Mouse (Mus musculus): Measurements from ENCODE around the gene Ank.

The Ank gene

GRCm38 (mm10) chr15:27496596-27497299, 30.3 kb downstream of the Ank start:
- DNase-seq (ENCODE audit: low read depth, low spot score): no peak

- DNase-seq (ENCODE audit: low read depth, low spot score): no peak
These were observed 31.0 kb downstream of the Ank start for GRCm38 (mm10) chr15:27497300-27497997.

GRCm38 (mm10) chr15:27498078-27498477, 31.6 kb downstream of the Ank start:
- no peak for DNase-seq (ENCODE audit: low read depth, low spot score)

- DNase-seq (ENCODE audit: low read depth, low spot score): no peak
These were observed 33.9 kb downstream of the Ank start for GRCm38 (mm10) chr15:27500390-27500789.

- no peak for DNase-seq (ENCODE audit: low read depth, low spot score)
These were observed 35.9 kb downstream of the Ank start for GRCm38 (mm10) chr15:27502338-27502737.

GRCm38 (mm10) chr15:27503221-27503620, 36.7 kb downstream of the Ank start:
- no peak for DNase-seq (ENCODE audit: low read depth, low spot score)

GRCm38 (mm10) chr15:27503801-27504730, 37.6 kb downstream of the Ank start:
- no peak for DNase-seq (ENCODE audit: low read depth, low spot score)

- no peak for DNase-seq (ENCODE audit: low read depth, low spot score)
These were observed 39.8 kb downstream of the Ank start for GRCm38 (mm10) chr15:27506127-27506886.

- DNase-seq (ENCODE audit: low read depth, low spot score): no peak
These were observed 40.6 kb downstream of the Ank start for GRCm38 (mm10) chr15:27506893-27507596.

GRCm38 (mm10) chr15:27508169-27508568, 41.7 kb downstream of the Ank start:
- no peak for DNase-seq (ENCODE audit: low read depth, low spot score)

GRCm38 (mm10) chr15:27508982-27509381, 42.5 kb downstream of the Ank start:
- no peak for DNase-seq (ENCODE audit: low read depth, low spot score)

- DNase-seq (ENCODE audit: low read depth, low spot score): no peak
These were observed 50.5 kb downstream of the Ank start for GRCm38 (mm10) chr15:27516927-27517326.

- DNase-seq (ENCODE audit: low read depth, low spot score): no peak
These were observed 51.5 kb downstream of the Ank start for GRCm38 (mm10) chr15:27518026-27518425.

- no peak for DNase-seq (ENCODE audit: low read depth, low spot score)
These were observed 53.4 kb downstream of the Ank start for GRCm38 (mm10) chr15:27519857-27520256.

- DNase-seq (ENCODE audit: low read depth, low spot score): no peak
These were observed 58.9 kb downstream of the Ank start for GRCm38 (mm10) chr15:27525233-27526005.

GRCm38 (mm10) chr15:27528896-27529295, 62.4 kb downstream of the Ank start:
- DNase-seq (ENCODE audit: low read depth, low spot score): no peak

- no peak for DNase-seq (ENCODE audit: low read depth, low spot score)
These were observed 63.5 kb downstream of the Ank start for GRCm38 (mm10) chr15:27530023-27530422.

GRCm38 (mm10) chr15:27533036-27533435, 66.6 kb downstream of the Ank start:
- no peak for DNase-seq (ENCODE audit: low read depth, low spot score)

GRCm38 (mm10) chr15:27535681-27536080, 69.2 kb downstream of the Ank start:
- DNase-seq (ENCODE audit: low read depth, low spot score): no peak

- DNase-seq (ENCODE audit: low read depth, low spot score): no peak
These were observed 69.7 kb downstream of the Ank start for GRCm38 (mm10) chr15:27536186-27536585.
